8 mouse cellular contexts compared by ENCODE assay signal in genomic region chr2:65414806-65415281, GRCm38 (mm10). TPM values are rescaled to one million over a fixed set of nuclear protein-coding genes. Genes with fewer than 3 reads are reported as not detected.
DNase-seq lines count a peak whose midpoint lies in the region; ATAC-seq and TF ChIP-seq lines count a peak whose summit lies in the region.

No protein-coding gene starts in this region.

- peak overlapping the region; percentile 46 for H3K4me3 ChIP-seq in E14TG2a.4 (replicated peaks; ENCODE audit: low read length)
- H3K4me3 ChIP-seq in embryonic facial prominence, embryonic 15.5 days (replicated peaks) = peak overlapping the region; percentile 33; the same call in 1 of the 2 replicates
- H3K4me3 ChIP-seq in hindbrain, embryonic 16.5 days (ENCODE audit: low read length) = peak overlapping the region; percentile 36
- peak overlapping the region; percentile 23 for H3K4me3 ChIP-seq in midbrain, postnatal 0 days (ENCODE audit: low read depth, low read length)

- H3K9me3 ChIP-seq in E14TG2a.4 (ENCODE audit: low read length) = peaks cover 41% of the 10 kb centered on the region
- no peaks in the 10 kb centered on the region for H3K9me3 ChIP-seq in embryonic facial prominence, embryonic 15.5 days (replicated peaks)
- H3K9me3 ChIP-seq in hindbrain, embryonic 16.5 days (ENCODE audit: control insufficient read depth, low read length) = no peaks in the 10 kb centered on the region; the same call in 1 of the 2 replicates
- no peaks in the 10 kb centered on the region for H3K9me3 ChIP-seq in midbrain, postnatal 0 days (ENCODE audit: low read length)

- no peak for TF ChIP-seq CTCF in E14TG2a.4 (conservative IDR thresholded peaks at IDR 0.05; ENCODE audit: low read length)
- peak; percentile 42 for TF ChIP-seq CTCF in midbrain, postnatal 0 days (IDR thresholded peaks at IDR 0.05)

- H3K4me1 ChIP-seq in E14TG2a.4 (replicated peaks; ENCODE audit: low read depth, low read length) = peaks cover 52% of the 10 kb centered on the region
- peaks cover 9% of the 10 kb centered on the region; the same call in 1 of the 2 replicates for H3K4me1 ChIP-seq in embryonic facial prominence, embryonic 15.5 days
- H3K4me1 ChIP-seq in hindbrain, embryonic 16.5 days (ENCODE audit: control insufficient read depth, insufficient read depth, low read depth, low read length) = no peaks in the 10 kb centered on the region; the same call in 1 of the 2 replicates
- peaks cover 3% of the 10 kb centered on the region; the same call in 1 of the 2 replicates for H3K4me1 ChIP-seq in midbrain, postnatal 0 days (ENCODE audit: insufficient read depth, low read length)

- intact Hi-C loops in left cerebral cortex, postnatal 10 days (cut with DNase I) = loop anchor here (5.0 kb wide), 1 partner anchor 152 kb away; the partner anchor contains the start of gene Scn3a
- intact Hi-C loops in gastrocnemius, postnatal 36 days (cut with DNase I) = no loop called here

- H3K36me3 ChIP-seq in E14TG2a.4 (ENCODE audit: insufficient read depth, low read length) = peaks cover 29% of the 10 kb centered on the region
- no peaks in the 10 kb centered on the region for H3K36me3 ChIP-seq in embryonic facial prominence, embryonic 15.5 days
- no peaks in the 10 kb centered on the region for H3K36me3 ChIP-seq in hindbrain, embryonic 16.5 days (ENCODE audit: control insufficient read depth, insufficient read depth, low read length)
- no peaks in the 10 kb centered on the region for H3K36me3 ChIP-seq in midbrain, postnatal 0 days (ENCODE audit: insufficient read depth, low read length)

- ATAC-seq in embryonic facial prominence, embryonic 15.5 days (ENCODE audit: insufficient number of reproducible peaks, low FRiP score, low TSS enrichment, low read depth) = peak; percentile 39; the same call in 1 of the 2 replicates
- ATAC-seq in hindbrain, embryonic 16.5 days = peak; percentile 92
- peak; percentile 88 for ATAC-seq in midbrain, postnatal 0 days (ENCODE audit: low FRiP score)

- DNase-seq in WW6 (ENCODE audit: low read depth, low spot score) = peak; percentile 68
- DNase-seq in left cerebral cortex, postnatal 10 days (ENCODE audit: extremely low spot score in 1 of 2, low spot score in 2 of 2) = peak; percentile 78 to 85
- peak; percentile 96 for DNase-seq in midbrain, postnatal 0 days (ENCODE audit: low spot score)
- peak; percentile 70 for DNase-seq in testis, postnatal 14 days (ENCODE audit: low spot score)
- DNase-seq in gastrocnemius, postnatal 36 days = no peak

- no peak overlapping the region for H3K9ac ChIP-seq in embryonic facial prominence, embryonic 15.5 days
- peak overlapping the region; percentile 25; the same call in 1 of the 2 replicates for H3K9ac ChIP-seq in hindbrain, embryonic 16.5 days (ENCODE audit: low read depth, low read length)
- H3K9ac ChIP-seq in midbrain, postnatal 0 days (replicated peaks; ENCODE audit: low read length, poor library complexity, severe bottlenecking) = 0 out of 2 replicates have a peak overlapping the region, but pooled peaks have one; percentile 33

- no peak overlapping the region for H3K27ac ChIP-seq in embryonic facial prominence, embryonic 15.5 days (replicated peaks)
- peak overlapping the region; percentile 68 for H3K27ac ChIP-seq in hindbrain, embryonic 16.5 days (ENCODE audit: low read depth, low read length)
- H3K27ac ChIP-seq in midbrain, postnatal 0 days (ENCODE audit: low read depth, low read length) = peak overlapping the region; percentile 87

- 4% methylated on average over 6 of the region's 6 CpGs for WGBS in embryonic facial prominence, embryonic 15.5 days
- 3% methylated on average over 6 of the region's 6 CpGs for WGBS in hindbrain, embryonic 16.5 days
- WGBS in midbrain, postnatal 0 days = 2% methylated on average over 6 of the region's 6 CpGs

- H3K27me3 ChIP-seq in E14TG2a.4 (ENCODE audit: insufficient read depth, low read length) = no peaks in the 10 kb centered on the region
- no peaks in the 10 kb centered on the region for H3K27me3 ChIP-seq in embryonic facial prominence, embryonic 15.5 days
- no peaks in the 10 kb centered on the region for H3K27me3 ChIP-seq in hindbrain, embryonic 16.5 days (replicated peaks; ENCODE audit: control insufficient read depth, insufficient read depth, low read length)
- H3K27me3 ChIP-seq in midbrain, postnatal 0 days (ENCODE audit: insufficient read depth, low read length) = no peaks in the 10 kb centered on the region

- peak overlapping the region; percentile 55 for H3K4me2 ChIP-seq in embryonic facial prominence, embryonic 15.5 days (replicated peaks)
- H3K4me2 ChIP-seq in hindbrain, embryonic 16.5 days (ENCODE audit: low read length) = peak overlapping the region; percentile 63
- peak overlapping the region; percentile 47 for H3K4me2 ChIP-seq in midbrain, postnatal 0 days (ENCODE audit: low read depth, low read length, poor library complexity, severe bottlenecking)

RNA-seq across cellular contexts. Expression of gene Slc38a11, which starts 51.0 kb away (rescaled TPM):
- polyA plus RNA-seq in embryonic facial prominence, embryonic 15.5 days (2015; fragmentation: Nextera tagmentation; extraction: Ambion mirVana) = 0.13 and 0.62 TPM in 2 replicates
- polyA plus RNA-seq in hindbrain, embryonic 16.5 days (2015; fragmentation: Nextera tagmentation; extraction: Ambion mirVana) = 1.5 and 1.7 TPM in 2 replicates
- total RNA-seq in left cerebral cortex, postnatal 10 days (2021) = 1 to 10 TPM; 3.5 to 3.6 TPM
- 3.3 and 4.0 TPM in 2 replicates for total RNA-seq in midbrain, postnatal 0 days (2014; rRNA removed)
- 1.0 and 1.3 TPM in 2 replicates for polyA plus RNA-seq in midbrain, postnatal 0 days (2015; fragmentation: Nextera tagmentation; extraction: Ambion mirVana)
- total RNA-seq in gastrocnemius, postnatal 36 days (2021) = 1 to 10 TPM in 1 of 2 experiments, under 1 TPM in 1; 0.92 to 1.2 TPM

Comparison
In these comparisons a context has a peak if more than half of its experiments do, and no peak if none do; other contexts are left out.
1. DNase-seq: peak in WW6 (single experiment), left cerebral cortex, postnatal 10 days (2 of 2), midbrain, postnatal 0 days (single experiment) and testis, postnatal 14 days (single experiment); none in gastrocnemius, postnatal 36 days (0 of 2).
2. ATAC-seq: peak in every context shown above with its lines; median percentile 92 in hindbrain, embryonic 16.5 days; 88 in midbrain, postnatal 0 days; 39 in embryonic facial prominence, embryonic 15.5 days.
3. Peak in every context shown above with its lines, with median percentiles within 50 percentile points of each other: H3K4me3 ChIP-seq and H3K4me2 ChIP-seq.